Mouse (Mus musculus): ENCODE results near the gene Chst4. TPM values are rescaled to one million over a fixed set of nuclear protein-coding genes. Genes with fewer than 3 reads are reported as not detected.

Chst4 gene
- polyA plus RNA-seq, 1 experiment, result not detected

- TF ChIP-seq GATA1 (IDR thresholded peaks at IDR 0.05; ENCODE audit: low read length), result no peak
These were observed 53.2 kb downstream of the Chst4 start for GRCm38 (mm10) chr8:109986384-109986783.

- no peak for TF ChIP-seq GATA1 (IDR thresholded peaks at IDR 0.05; ENCODE audit: low read length)
These were observed 55.6 kb downstream of the Chst4 start for GRCm38 (mm10) chr8:109983944-109984343.

GRCm38 (mm10) chr8:109982386-109983105, 57.0 kb downstream of the Chst4 start:
- no peak for TF ChIP-seq GATA1 (IDR thresholded peaks at IDR 0.05; ENCODE audit: low read length)

GRCm38 (mm10) chr8:109979339-109979738, 60.2 kb downstream of the Chst4 start:
- no peak for TF ChIP-seq GATA1 (IDR thresholded peaks at IDR 0.05; ENCODE audit: low read length)

Other genes with a start within 250 kb of the Chst4 start
- gene Phlpp2, start 171.2 kb downstream of the Chst4 start, polyA plus RNA-seq (2012), result 3.5 and 5.5 TPM in 2 replicates
- gene Marveld3, start 77.5 kb downstream of the Chst4 start, polyA plus RNA-seq (2012), result not detected in 2 replicates
- gene Tat, start 49.3 kb downstream of the Chst4 start, polyA plus RNA-seq (2012), result not detected in 2 replicates
- not detected in 2 replicates for gene Zfp612, start 40.0 kb upstream of the Chst4 start, polyA plus RNA-seq (2012)
- not detected in 2 replicates for gene Gm21964, start 61.5 kb upstream of the Chst4 start, polyA plus RNA-seq (2012)
- gene Gm17720, start 63.0 kb upstream of the Chst4 start, polyA plus RNA-seq (2012), result not detected in 2 replicates
- gene Calb2, start 128.5 kb upstream of the Chst4 start, polyA plus RNA-seq (2012), result not detected in 2 replicates
- 1.2 and 1.4 TPM in 2 replicates for gene Cmtr2, start 175.9 kb upstream of the Chst4 start, polyA plus RNA-seq (2012)
- not detected in 2 replicates for gene Hydin, start 227.2 kb upstream of the Chst4 start, polyA plus RNA-seq (2012)

Data from G1E-ER4 (cell line).